Mouse (Mus musculus) lung, postnatal 4 days (tissue): ENCODE results near the gene Prss2.
"Not testable (repeated sequence)": the region's sequence is repeated elsewhere in the genome, so short reads cannot be mapped to it uniquely, and the experiment has no call there.

Experiments used
- DNase-seq, 2 experiments: peaks; one replicate each; pipeline ENCODE4 v3.0.0; 2021

The Prss2 gene

GRCm38 (mm10) chr6:41557468-41557867 is 35.9 kb downstream of the Prss2 start:
- no peak for DNase-seq

- DNase-seq = no peak
Measured at GRCm38 (mm10) chr6:41558271-41558670, 36.7 kb downstream of the Prss2 start.

GRCm38 (mm10) chr6:41559331-41559730 is 37.7 kb downstream of the Prss2 start:
- no peak for DNase-seq

GRCm38 (mm10) chr6:41560273-41560672 is 38.7 kb downstream of the Prss2 start:
- no peak for DNase-seq

GRCm38 (mm10) chr6:41562598-41562997 is 41.0 kb downstream of the Prss2 start:
- no peak for DNase-seq

- not testable (repeated sequence) for DNase-seq
Measured at GRCm38 (mm10) chr6:41563104-41563951, 41.7 kb downstream of the Prss2 start.

- DNase-seq = no peak
Measured at GRCm38 (mm10) chr6:41565261-41565660, 43.7 kb downstream of the Prss2 start.

- DNase-seq = no peak
Measured at GRCm38 (mm10) chr6:41566965-41567364, 45.4 kb downstream of the Prss2 start.

- DNase-seq = no peak
Measured at GRCm38 (mm10) chr6:41569078-41569477, 47.5 kb downstream of the Prss2 start.
